Mouse (Mus musculus) bone marrow, adult 2 months (tissue): ENCODE measurements around the gene Krt12. TPM values are rescaled to one million over a fixed set of nuclear protein-coding genes. Genes with fewer than 3 reads are reported as not detected.

Experiments used
- H3K27ac ChIP-seq: fragments of 200-500 bp; 2 replicates; pipeline ENCODE4 v1.5.1; 2012; ENCODE audit warnings: low read depth, mild to moderate bottlenecking, control low read depth, inconsistent platforms, low read length; ENCODE audit not compliant: control insufficient read depth, poor library complexity, insufficient read depth
- H3K4me1 ChIP-seq: fragments of 200-500 bp; 2 replicates; pipeline ENCODE4 v1.6.1; 2011; ENCODE audit warnings: low read length; ENCODE audit not compliant: control insufficient read depth, insufficient read depth
- H3K4me3 ChIP-seq: fragments of 200-500 bp; replicated peaks from 2 replicates; pipeline ENCODE3; 2011; ENCODE audit warnings: mild to moderate bottlenecking, low read depth, low read length, control low read depth; ENCODE audit not compliant: control insufficient read depth
- CTCF ChIP-seq: fragments of 200-500 bp; IDR thresholded peaks from 2 replicates; pipeline ENCODE4 v1.5.1; 2011; ENCODE audit warnings: low read length, control low read depth; ENCODE audit not compliant: control insufficient read depth, insufficient read depth
- POLR2A ChIP-seq: fragments of 200-500 bp; IDR thresholded peaks from 2 replicates; pipeline ENCODE4 v1.6.1; 2011; ENCODE audit warnings: low read depth, mild to moderate bottlenecking, control low read depth, low read length, borderline replicate concordance; ENCODE audit not compliant: control insufficient read depth
- WGBS: fragments of 180-500 bp; shearing (Covaris S2); methylation state at CpG from one replicate; pipeline ENCODE4 v1.1.7; 2018; 5-methylcytosine and 5-hydroxymethylcytosine counted together
- polyA plus RNA-seq: library from polyadenylated mRNA; stranded (reverse); fragments of >200 nt; gene quantifications from 2 replicates; pipeline ENCODE4 v1.2.4, GENCODE M21; 2011; ENCODE audit warnings: low replicate concordance; ENCODE audit not compliant: missing spikeins, insufficient read depth, insufficient read length

Gene Krt12
- polyA plus RNA-seq, 1 experiment: not detected

DNA sequence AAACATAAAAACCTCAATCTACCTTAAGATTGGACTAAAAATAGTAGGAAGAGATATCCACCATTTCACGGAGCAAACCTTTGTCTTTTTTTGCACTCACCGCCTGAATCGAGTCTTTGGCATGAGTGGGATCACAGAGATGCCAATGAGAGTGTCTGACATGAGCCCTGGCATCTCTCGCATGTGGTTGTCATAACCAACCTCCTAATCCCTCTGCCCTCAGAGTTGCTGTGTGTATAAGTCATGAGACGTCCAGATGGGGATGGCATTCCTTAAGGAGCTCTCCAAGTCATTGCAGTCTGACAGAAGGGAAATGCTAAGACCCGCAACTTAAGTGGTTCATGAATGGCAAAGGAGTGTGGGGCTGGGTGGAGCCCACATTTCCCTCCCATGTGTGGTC, 30.7 kb downstream of the Krt12 start:
- Histone ChIP-seq H3K4me1 (no peaks in the 10 kb centered on the region), H3K4me3 (no peak overlapping the region), H3K27ac (no peak overlapping the region)
- 74% methylated on average over 6 of the region's 6 CpGs for WGBS
- no peak for TF ChIP-seq CTCF
- no peak for TF ChIP-seq POLR2A

DNA sequence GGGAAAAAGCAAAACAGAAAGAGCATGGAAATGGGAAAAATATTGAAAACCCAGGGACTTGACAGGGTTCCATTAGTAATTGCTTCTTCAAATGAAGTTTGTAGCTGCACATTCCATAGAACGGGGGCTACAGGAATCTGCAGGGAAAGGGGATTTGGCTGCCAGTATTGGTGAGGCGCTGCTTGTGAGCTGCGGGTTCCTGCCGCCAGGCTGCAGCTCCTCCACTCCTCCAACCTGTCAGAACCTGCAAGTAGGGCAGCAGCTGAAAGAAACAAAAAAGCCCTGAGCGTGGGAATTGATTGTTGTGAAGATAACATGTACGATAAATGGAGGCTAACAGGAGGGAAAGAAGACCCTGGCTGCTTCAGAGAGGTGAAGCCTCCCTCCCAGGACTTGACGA, 31.2 kb downstream of the Krt12 start:
- no peak overlapping the region for H3K27ac ChIP-seq
- WGBS: 70% methylated on average over 7 of the region's 7 CpGs
- no peaks in the 10 kb centered on the region for H3K4me1 ChIP-seq
- no peak overlapping the region for H3K4me3 ChIP-seq
- TF ChIP-seq POLR2A (no peak), CTCF (no peak)

DNA sequence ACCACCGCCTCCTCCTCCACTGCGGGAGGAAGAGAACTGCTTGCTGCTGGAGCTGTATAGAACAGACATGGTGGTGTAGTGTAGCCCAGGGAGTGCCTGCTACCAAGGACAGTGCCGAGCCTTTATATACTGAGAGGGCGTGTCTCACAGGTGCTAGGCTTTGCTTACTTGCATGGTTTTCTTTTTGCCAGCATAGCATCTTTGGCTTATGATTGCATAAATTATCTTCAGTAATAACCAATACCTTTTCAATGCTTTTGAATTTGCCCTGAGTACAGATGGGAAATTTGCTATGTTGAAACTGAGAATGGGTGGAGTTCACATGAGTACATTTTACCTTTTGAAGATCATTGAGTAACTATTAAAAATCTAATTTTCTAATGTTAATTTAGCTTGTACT, 32.8 kb downstream of the Krt12 start, which contains the start of gene Krt10:
Krt10 (minus strand) TSS at position 101 of the 400 bp plus-strand sequence.
- H3K27ac ChIP-seq: no peak within 1 kb of the TSS
- no peak within 1 kb of the TSS for H3K4me3 ChIP-seq
- no peaks in the 10 kb centered on the region for H3K4me1 ChIP-seq
- WGBS: 74% methylated on average over 4 of the region's 4 CpGs
- TF ChIP-seq CTCF: no peak
- no peak for TF ChIP-seq POLR2A

DNA sequence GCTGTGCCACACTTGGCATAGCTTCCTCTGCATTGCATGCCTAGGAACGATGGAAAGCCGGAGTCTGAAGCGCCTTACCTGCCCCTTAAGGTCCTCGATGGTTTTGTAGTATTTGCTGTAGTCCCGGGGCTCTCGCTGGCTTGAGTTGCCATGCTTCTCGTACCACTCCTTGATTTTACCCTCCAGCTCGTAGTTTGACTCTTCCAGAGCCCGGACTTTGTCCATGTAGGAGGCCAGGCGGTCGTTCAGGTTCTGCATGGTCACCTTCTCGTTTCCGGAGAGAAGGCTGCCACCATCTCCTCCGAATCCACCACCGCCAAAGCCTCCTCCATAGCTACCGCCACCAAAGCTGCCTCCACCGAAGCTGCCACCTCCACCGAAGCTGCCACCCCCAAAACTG, 33.4 kb downstream of the Krt12 start:
- WGBS: 86% methylated on average over 18 of the region's 18 CpGs
- H3K27ac ChIP-seq: no peak overlapping the region
- no peak for TF ChIP-seq POLR2A
- no peak for TF ChIP-seq CTCF
- H3K4me3 ChIP-seq: no peak overlapping the region
- H3K4me1 ChIP-seq: no peaks in the 10 kb centered on the region

DNA sequence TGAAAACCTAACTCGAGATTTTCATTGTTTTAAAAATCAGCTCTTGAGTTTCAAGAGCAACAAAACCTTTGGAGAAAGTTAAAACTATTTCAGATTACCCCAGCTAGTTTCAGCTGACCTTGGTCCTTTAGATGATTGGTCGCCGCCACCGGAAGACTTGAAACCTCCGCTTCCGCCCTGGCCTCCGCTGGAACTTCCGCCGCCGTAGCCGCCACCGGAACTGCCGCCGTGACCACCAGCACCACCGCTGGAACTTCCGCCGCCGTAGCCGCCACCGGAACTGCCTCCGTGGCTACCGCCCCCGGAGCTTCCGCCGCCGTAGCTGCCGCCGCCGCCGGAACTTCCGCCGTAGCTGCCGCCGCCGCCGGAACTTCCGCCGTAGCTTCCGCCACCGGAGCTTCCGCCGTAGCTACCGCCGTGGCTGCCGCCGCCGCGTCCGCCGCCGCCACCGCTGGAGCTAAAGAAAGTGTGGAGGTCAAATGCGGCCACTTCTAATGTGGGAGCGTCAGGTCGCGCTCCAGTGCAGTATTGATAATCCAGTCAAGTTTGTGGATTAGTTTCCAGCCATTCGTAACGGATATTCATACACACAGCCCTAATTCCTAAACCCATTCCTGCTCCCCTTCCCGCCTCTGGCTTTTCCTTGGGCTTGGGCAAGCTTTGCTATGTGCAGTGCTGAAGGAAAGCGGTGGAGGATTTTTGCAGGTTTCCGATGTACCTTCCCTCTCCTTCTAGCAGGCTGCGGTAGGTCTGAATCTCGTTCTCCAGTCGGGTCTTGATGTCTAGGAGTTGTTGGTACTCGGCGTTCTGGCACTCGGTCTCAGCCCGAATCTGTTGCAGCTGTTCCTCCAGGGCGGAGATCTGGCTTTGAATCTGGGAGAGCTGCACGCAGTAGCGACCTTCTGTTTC, 36.0 kb downstream of the Krt12 start:
- Histone ChIP-seq H3K27ac (peak overlapping the region; percentile 52), H3K4me3 (peak overlapping the region; percentile 59), H3K4me1 (no peaks in the 10 kb centered on the region)
- TF ChIP-seq CTCF (no peak), POLR2A (no peak)
- WGBS: 4% methylated on average over 71 of the region's 71 CpGs

DNA sequence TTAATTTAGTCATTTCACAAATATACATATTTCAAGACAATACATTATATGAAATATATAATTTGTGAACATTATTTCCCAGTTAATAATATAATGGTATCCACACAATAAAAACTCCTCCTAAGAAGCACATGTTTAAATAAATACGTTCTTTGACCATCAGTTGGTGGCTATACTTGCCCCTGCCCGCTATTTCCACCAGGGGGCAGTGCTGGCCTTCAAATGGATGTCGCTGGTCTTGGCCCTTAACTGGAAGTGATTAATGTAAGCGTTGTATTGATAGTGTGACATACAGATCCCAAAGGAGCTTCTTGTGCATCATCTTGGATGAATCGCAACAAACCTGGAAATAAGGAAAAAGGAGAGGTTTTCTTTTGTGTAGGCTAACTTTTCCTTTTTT, 42.5 kb downstream of the Krt12 start:
- no peak overlapping the region for H3K4me3 ChIP-seq
- TF ChIP-seq CTCF: peak; percentile 81
- no peak for TF ChIP-seq POLR2A
- H3K27ac ChIP-seq: no peak overlapping the region
- 9% methylated on average over 5 of the region's 5 CpGs for WGBS
- H3K4me1 ChIP-seq: no peaks in the 10 kb centered on the region

DNA sequence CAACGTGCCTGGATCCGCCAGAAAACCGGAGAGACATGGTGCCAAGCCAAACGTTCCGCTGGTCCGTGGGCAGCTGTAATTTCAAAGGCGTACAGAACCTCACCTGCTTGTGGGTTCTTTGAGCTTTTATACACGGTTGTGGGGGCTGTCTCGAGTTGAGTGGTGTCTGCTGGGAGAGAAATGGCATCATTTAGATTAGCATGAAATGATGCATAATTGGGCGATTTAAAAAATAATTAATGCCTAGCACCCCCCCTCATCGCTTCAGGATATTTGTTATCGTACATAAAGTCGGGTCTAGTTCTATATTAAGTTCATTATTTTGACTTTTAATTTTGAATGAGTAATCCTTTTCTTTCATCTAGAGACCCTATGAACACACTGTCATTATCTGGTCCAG, 47.3 kb downstream of the Krt12 start, which contains the start of gene Krt28:
Krt28 (minus strand) TSS at position 101 of the 400 bp plus-strand sequence.
- no peak within 1 kb of the TSS for H3K4me3 ChIP-seq
- H3K27ac ChIP-seq: no peak within 1 kb of the TSS
- no peaks in the 10 kb centered on the region for H3K4me1 ChIP-seq
- 73% methylated on average over 13 of the region's 13 CpGs for WGBS
- TF ChIP-seq POLR2A (no peak), CTCF (no peak)

DNA sequence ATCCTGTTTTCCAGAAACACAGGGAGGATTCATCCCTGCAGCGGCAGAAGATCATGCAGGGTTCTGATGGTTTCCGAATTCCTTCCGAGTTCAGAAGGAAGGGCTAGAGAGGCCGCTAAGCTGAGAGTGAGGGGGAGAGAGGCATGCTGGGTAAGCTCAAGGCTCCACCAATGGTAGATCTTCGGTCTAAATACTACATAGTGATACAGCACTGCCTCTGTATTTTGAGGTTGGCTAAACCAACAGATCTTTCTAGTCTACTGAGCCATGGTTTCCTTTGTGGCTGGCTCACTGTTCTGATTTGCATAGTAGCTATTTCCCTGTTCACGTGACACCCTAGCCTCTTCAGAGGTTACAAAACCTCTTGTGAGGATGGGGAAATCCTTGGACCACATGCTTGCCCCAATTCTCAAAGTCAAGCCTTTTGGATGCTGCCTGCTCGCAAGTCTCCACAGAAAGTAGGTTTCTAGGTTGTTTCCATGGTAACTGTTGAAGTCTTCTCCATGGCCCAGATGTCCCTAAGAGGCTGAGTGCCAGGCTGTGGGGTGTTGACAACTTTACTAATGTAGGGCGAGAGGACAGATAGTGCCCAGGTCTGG, 52.1 kb downstream of the Krt12 start:
- H3K27ac ChIP-seq: no peak overlapping the region
- 55% methylated on average over 8 of the region's 8 CpGs for WGBS

More for the DNA sequence above, 52.1 kb downstream of the Krt12 start:
- TF ChIP-seq CTCF: no peak
- no peak for TF ChIP-seq POLR2A
- Histone ChIP-seq H3K4me3 (no peak overlapping the region), H3K4me1 (no peaks in the 10 kb centered on the region)
